Mouse (Mus musculus): ENCODE results near the gene Lyg1. TPM values are rescaled to one million over a fixed set of nuclear protein-coding genes. Genes with fewer than 3 reads are reported as not detected.

Lyg1 gene
- not detected in 2 replicates for polyA plus RNA-seq (2015; fragmentation: Nextera tagmentation; extraction: Ambion mirVana)

- H3K9ac ChIP-seq, result no peak within 1 kb of the TSS
- H3K4me2 ChIP-seq, result no peak within 1 kb of the TSS
- H3K4me3 ChIP-seq, result no peak within 1 kb of the TSS
- no peak within 1 kb of the TSS for H3K27ac ChIP-seq
- H3K36me3 ChIP-seq, result no peaks in the 10 kb centered on the region
- no peaks in the 10 kb centered on the region for H3K9me3 ChIP-seq
- H3K4me1 ChIP-seq (replicated peaks), result 0 out of 2 replicates have a peak, but pooled peaks cover 4% of the 10 kb centered on the region
- no peaks in the 10 kb centered on the region for H3K27me3 ChIP-seq
- 94% methylated on average over 5 of the region's 5 CpGs for WGBS
- no peak for ATAC-seq (ENCODE audit: low FRiP score)
Measured at GRCm38 (mm10) chr1:37957659-37958058, at the start of gene Lyg1. TSS of gene Lyg1 (minus strand) at chr1:37957759.

- Histone ChIP-seq H3K36me3 (no peaks in the 10 kb centered on the region), H3K9me3 (no peaks in the 10 kb centered on the region), H3K4me3 (no peak overlapping the region), H3K4me2 (no peak overlapping the region), H3K27me3 (no peaks in the 10 kb centered on the region), H3K27ac (no peak overlapping the region), H3K9ac (no peak overlapping the region), H3K4me1 (replicated peaks) (no peaks in the 10 kb centered on the region)
- no peak for ATAC-seq (ENCODE audit: low FRiP score)
- WGBS, result 80% methylated on average over 3 of the region's 3 CpGs
Measured at GRCm38 (mm10) chr1:38006741-38007140, 49.2 kb upstream of the Lyg1 start.

- H3K27ac ChIP-seq, result no peak overlapping the region
- ATAC-seq (ENCODE audit: low FRiP score), result no peak
- peaks cover 16% of the 10 kb centered on the region for H3K4me1 ChIP-seq (replicated peaks)
- 95% methylated on average over 3 of the region's 3 CpGs for WGBS
- H3K9me3 ChIP-seq, result no peaks in the 10 kb centered on the region
- H3K9ac ChIP-seq, result no peak overlapping the region
- H3K27me3 ChIP-seq, result no peaks in the 10 kb centered on the region
- no peak overlapping the region for H3K4me3 ChIP-seq
- H3K36me3 ChIP-seq, result no peaks in the 10 kb centered on the region
- H3K4me2 ChIP-seq, result no peak overlapping the region
Measured at GRCm38 (mm10) chr1:38003046-38003445, 45.5 kb upstream of the Lyg1 start.

GRCm38 (mm10) chr1:38001956-38002355 is 44.4 kb upstream of the Lyg1 start:
- 95% methylated on average over 9 of the region's 9 CpGs for WGBS
- Histone ChIP-seq H3K4me2 (no peak overlapping the region), H3K27me3 (no peaks in the 10 kb centered on the region), H3K9ac (no peak overlapping the region), H3K27ac (no peak overlapping the region), H3K4me1 (replicated peaks) (peaks cover 16% of the 10 kb centered on the region), H3K4me3 (no peak overlapping the region), H3K9me3 (no peaks in the 10 kb centered on the region), H3K36me3 (no peaks in the 10 kb centered on the region)
- ATAC-seq (ENCODE audit: low FRiP score), result no peak

- Histone ChIP-seq H3K36me3 (no peaks in the 10 kb centered on the region), H3K4me3 (no peak overlapping the region), H3K4me2 (no peak overlapping the region), H3K4me1 (replicated peaks) (peaks cover 22% of the 10 kb centered on the region), H3K9ac (no peak overlapping the region), H3K9me3 (no peaks in the 10 kb centered on the region), H3K27ac (no peak overlapping the region), H3K27me3 (no peaks in the 10 kb centered on the region)
- WGBS, result 95% methylated on average over 8 of the region's 8 CpGs
- no peak for ATAC-seq (ENCODE audit: low FRiP score)
Measured at GRCm38 (mm10) chr1:38000844-38001243, 43.3 kb upstream of the Lyg1 start.

- H3K9me3 ChIP-seq, result no peaks in the 10 kb centered on the region
- WGBS, result 83% methylated on average over 3 of the region's 3 CpGs
- H3K27ac ChIP-seq, result no peak overlapping the region
- H3K27me3 ChIP-seq, result no peaks in the 10 kb centered on the region
- H3K36me3 ChIP-seq, result peaks cover 11% of the 10 kb centered on the region
- no peak overlapping the region for H3K4me3 ChIP-seq
- no peak overlapping the region for H3K9ac ChIP-seq
- no peak for ATAC-seq (ENCODE audit: low FRiP score)
- peaks cover 23% of the 10 kb centered on the region for H3K4me1 ChIP-seq (replicated peaks)
- H3K4me2 ChIP-seq, result peak overlapping the region; percentile 82
Measured at GRCm38 (mm10) chr1:37999552-37999951, 42.0 kb upstream of the Lyg1 start.

- Histone ChIP-seq H3K4me1 (replicated peaks) (peaks cover 23% of the 10 kb centered on the region), H3K9me3 (no peaks in the 10 kb centered on the region), H3K4me3 (peak overlapping the region; percentile 89), H3K27ac (peak overlapping the region; percentile 95), H3K4me2 (peak overlapping the region; percentile 82), H3K36me3 (peaks cover 20% of the 10 kb centered on the region), H3K27me3 (no peaks in the 10 kb centered on the region), H3K9ac (peak overlapping the region; percentile 94)
- ATAC-seq (ENCODE audit: low FRiP score), result peak; percentile 26; the same call in 1 of the 2 replicates
- WGBS, result 5% methylated on average over 47 of the region's 47 CpGs
Measured at GRCm38 (mm10) chr1:37998371-37999199, 41.0 kb upstream of the Lyg1 start.

- Histone ChIP-seq H3K4me1 (replicated peaks) (peaks cover 23% of the 10 kb centered on the region), H3K27ac (peak within 1 kb of the TSS; percentile 95), H3K9ac (peak within 1 kb of the TSS; percentile 94), H3K9me3 (no peaks in the 10 kb centered on the region), H3K36me3 (peaks cover 28% of the 10 kb centered on the region), H3K4me3 (peak within 1 kb of the TSS; percentile 89), H3K4me2 (peak within 1 kb of the TSS; percentile 84), H3K27me3 (no peaks in the 10 kb centered on the region)
- ATAC-seq (ENCODE audit: low FRiP score), result peak; percentile 93
- WGBS, result under 1% methylated on average over 50 of the region's 50 CpGs
Measured at GRCm38 (mm10) chr1:37997867-37998266, 40.3 kb upstream of the Lyg1 start, which contains the start of the genes Txndc9 and Eif5b. TSS of gene Txndc9 (minus strand) at chr1:37997893. TSS of gene Eif5b (plus strand) at chr1:37998010.

- under 1% methylated on average over 42 of the region's 42 CpGs for WGBS
- Histone ChIP-seq H3K4me3 (peak overlapping the region; percentile 89), H3K36me3 (peaks cover 36% of the 10 kb centered on the region), H3K27ac (peak overlapping the region; percentile 95), H3K9ac (peak overlapping the region; percentile 94), H3K9me3 (no peaks in the 10 kb centered on the region), H3K27me3 (no peaks in the 10 kb centered on the region), H3K4me1 (replicated peaks) (peaks cover 23% of the 10 kb centered on the region), H3K4me2 (peak overlapping the region; percentile 84)
- ATAC-seq (ENCODE audit: low FRiP score), result peak; percentile 97
Measured at GRCm38 (mm10) chr1:37996877-37997484, 39.4 kb upstream of the Lyg1 start.

- H3K9me3 ChIP-seq, result no peaks in the 10 kb centered on the region
- peak overlapping the region; percentile 95; the same call in 1 of the 2 replicates for H3K27ac ChIP-seq
- no peaks in the 10 kb centered on the region for H3K27me3 ChIP-seq
- peak overlapping the region; percentile 84 for H3K9ac ChIP-seq
- no peak for ATAC-seq (ENCODE audit: low FRiP score)
- 47% methylated on average over 3 of the region's 3 CpGs for WGBS
- peak overlapping the region; percentile 89 for H3K4me3 ChIP-seq
- peaks cover 23% of the 10 kb centered on the region for H3K4me1 ChIP-seq (replicated peaks)
- peak overlapping the region; percentile 84 for H3K4me2 ChIP-seq
- peaks cover 43% of the 10 kb centered on the region for H3K36me3 ChIP-seq
Measured at GRCm38 (mm10) chr1:37996226-37996625, 38.7 kb upstream of the Lyg1 start.

- no peaks in the 10 kb centered on the region for H3K9me3 ChIP-seq
- H3K9ac ChIP-seq, result no peak overlapping the region
- WGBS, result 94% methylated on average over 5 of the region's 5 CpGs
- no peaks in the 10 kb centered on the region for H3K4me1 ChIP-seq (replicated peaks)
- H3K4me3 ChIP-seq, result no peak overlapping the region
- H3K36me3 ChIP-seq, result peaks cover 72% of the 10 kb centered on the region
- H3K27me3 ChIP-seq, result no peaks in the 10 kb centered on the region
- no peak overlapping the region for H3K27ac ChIP-seq
- H3K4me2 ChIP-seq, result no peak overlapping the region
- ATAC-seq (ENCODE audit: low FRiP score), result no peak
Measured at GRCm38 (mm10) chr1:37987856-37988255, 30.3 kb upstream of the Lyg1 start.

GRCm38 (mm10) chr1:37985764-37986323 is 28.3 kb upstream of the Lyg1 start:
- ATAC-seq (ENCODE audit: low FRiP score), result no peak
- Histone ChIP-seq H3K4me2 (no peak overlapping the region), H3K9ac (no peak overlapping the region; the same call in 1 of the 2 replicates), H3K4me1 (replicated peaks) (no peaks in the 10 kb centered on the region), H3K4me3 (no peak overlapping the region), H3K36me3 (peaks cover 53% of the 10 kb centered on the region), H3K9me3 (no peaks in the 10 kb centered on the region), H3K27me3 (no peaks in the 10 kb centered on the region), H3K27ac (no peak overlapping the region)
- WGBS, result 80% methylated on average over 9 of the region's 9 CpGs
